Mouse (Mus musculus): ENCODE data around the gene Sesn2. TPM values are rescaled to one million over a fixed set of nuclear protein-coding genes. Genes with fewer than 3 reads are reported as not detected.

The Sesn2 gene
- polyA plus RNA-seq, 1 experiment, result 58.4 TPM

GRCm38 (mm10) chr4:132518066-132518465 is 7.8 kb upstream of the Sesn2 start:
- H3K27ac ChIP-seq (ENCODE audit: insufficient read depth, low read length), result no peak overlapping the region
- 0 out of 2 replicates have a peak, but pooled peaks cover 2% of the 10 kb centered on the region for H3K4me1 ChIP-seq (ENCODE audit: control insufficient read depth, insufficient read depth, low read length)
- H3K4me3 ChIP-seq (ENCODE audit: insufficient read depth, low read length), result no peak overlapping the region
- TF ChIP-seq POLR2A (IDR thresholded peaks at IDR 0.05; ENCODE audit: low read depth, low read length) (no peak), CTCF (IDR thresholded peaks at IDR 0.05; ENCODE audit: borderline replicate concordance, insufficient read depth, low read length) (no peak)

GRCm38 (mm10) chr4:132515369-132516155 is 5.3 kb upstream of the Sesn2 start:
- H3K4me3 ChIP-seq (ENCODE audit: insufficient read depth, low read length), result peak overlapping the region; percentile 41
- 0 out of 2 replicates have a peak, but pooled peaks cover 2% of the 10 kb centered on the region for H3K4me1 ChIP-seq (ENCODE audit: control insufficient read depth, insufficient read depth, low read length)
- H3K27ac ChIP-seq (ENCODE audit: insufficient read depth, low read length), result peak overlapping the region; percentile 100
- TF ChIP-seq CTCF (IDR thresholded peaks at IDR 0.05; ENCODE audit: borderline replicate concordance, insufficient read depth, low read length) (no peak), POLR2A (IDR thresholded peaks at IDR 0.05; ENCODE audit: low read depth, low read length) (peak; percentile 92)

DNA sequence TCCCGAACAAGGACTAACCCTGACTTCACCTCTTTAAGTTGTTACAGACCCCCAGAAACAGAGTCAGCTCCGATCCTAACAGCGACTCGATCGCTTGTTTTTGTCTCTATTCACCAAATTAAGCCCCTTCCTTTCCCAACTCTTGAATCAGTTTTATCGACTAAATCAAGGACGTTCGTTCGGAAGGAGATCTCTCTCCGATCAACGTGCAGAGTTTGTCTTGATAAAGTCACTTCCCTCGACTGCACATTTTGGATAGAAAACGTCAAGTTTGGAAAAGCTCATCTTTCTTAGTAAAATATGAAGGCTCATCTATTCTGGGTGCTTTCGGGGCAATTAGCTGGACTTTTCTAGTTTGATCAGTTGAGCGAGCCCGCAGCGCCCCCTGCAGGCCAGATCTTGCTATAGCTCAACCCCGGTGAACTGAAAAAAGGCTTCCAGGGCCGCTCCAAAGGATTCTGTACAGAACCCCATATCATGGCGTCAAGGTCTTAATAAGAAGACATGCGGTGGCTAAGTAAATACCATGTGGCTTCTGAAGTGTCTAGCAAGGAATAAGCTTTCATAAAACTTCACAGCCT is 4.3 kb upstream of the Sesn2 start:
- Histone ChIP-seq H3K4me1 (ENCODE audit: control insufficient read depth, insufficient read depth, low read length) (0 out of 2 replicates have a peak, but pooled peaks cover 2% of the 10 kb centered on the region), H3K27ac (ENCODE audit: insufficient read depth, low read length) (peak overlapping the region; percentile 100), H3K4me3 (ENCODE audit: insufficient read depth, low read length) (peak overlapping the region; percentile 43)
- 0 out of 2 replicates have a peak, but pooled peaks have one; percentile 37 for TF ChIP-seq CTCF (IDR thresholded peaks at IDR 0.05; ENCODE audit: borderline replicate concordance, insufficient read depth, low read length)
- peak; percentile 56; the same call in 1 of the 2 replicates for TF ChIP-seq POLR2A (IDR thresholded peaks at IDR 0.05; ENCODE audit: low read depth, low read length)

- TF ChIP-seq CTCF (IDR thresholded peaks at IDR 0.05; ENCODE audit: borderline replicate concordance, insufficient read depth, low read length) (no peak), POLR2A (IDR thresholded peaks at IDR 0.05; ENCODE audit: low read depth, low read length) (peak; percentile 79)
- H3K27ac ChIP-seq (ENCODE audit: insufficient read depth, low read length), result peak overlapping the region; percentile 100
- no peak overlapping the region for H3K4me3 ChIP-seq (ENCODE audit: insufficient read depth, low read length)
- H3K4me1 ChIP-seq (ENCODE audit: control insufficient read depth, insufficient read depth, low read length), result 0 out of 2 replicates have a peak, but pooled peaks cover 2% of the 10 kb centered on the region
Measured at GRCm38 (mm10) chr4:132513395-132514273, 3.3 kb upstream of the Sesn2 start.

GRCm38 (mm10) chr4:132512080-132512479 is 1.8 kb upstream of the Sesn2 start:
- Histone ChIP-seq H3K27ac (ENCODE audit: insufficient read depth, low read length) (no peak overlapping the region), H3K4me3 (ENCODE audit: insufficient read depth, low read length) (no peak overlapping the region), H3K4me1 (ENCODE audit: control insufficient read depth, insufficient read depth, low read length) (0 out of 2 replicates have a peak, but pooled peaks cover 4% of the 10 kb centered on the region)
- no peak for TF ChIP-seq CTCF (IDR thresholded peaks at IDR 0.05; ENCODE audit: borderline replicate concordance, insufficient read depth, low read length)
- TF ChIP-seq POLR2A (IDR thresholded peaks at IDR 0.05; ENCODE audit: low read depth, low read length), result no peak

DNA sequence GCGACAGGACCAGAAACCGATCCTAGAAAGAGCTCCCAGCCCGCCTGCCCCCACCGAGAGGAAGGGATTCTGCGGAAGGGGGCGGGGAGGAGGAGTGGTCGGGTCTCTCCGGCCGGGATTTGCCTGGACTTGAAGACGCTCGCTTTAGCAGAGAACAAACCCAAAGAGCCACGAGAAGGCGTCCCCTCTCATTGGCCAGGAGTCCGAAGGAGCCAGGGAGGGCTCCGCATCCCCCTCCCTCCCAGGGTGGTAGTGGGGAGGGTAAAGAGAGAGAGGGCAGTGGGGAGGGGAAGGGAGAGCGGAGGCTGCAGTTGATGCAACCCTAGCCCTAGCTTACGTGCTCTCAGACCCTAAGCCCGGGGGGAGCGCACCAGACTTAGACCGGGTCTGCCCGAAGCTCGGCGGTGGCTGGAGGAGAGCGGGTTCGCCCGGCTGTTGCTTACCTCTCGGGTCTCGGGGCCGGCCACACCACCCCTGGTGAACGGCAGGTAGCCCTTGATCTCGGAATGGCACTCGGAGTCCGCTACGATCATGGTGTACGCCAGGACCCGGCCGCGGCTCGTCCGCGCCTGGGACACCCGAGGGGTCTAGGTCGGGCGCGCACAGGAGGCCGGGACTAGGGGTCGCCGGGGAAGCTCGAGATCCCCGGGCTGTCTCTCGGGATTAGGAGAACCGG is 542 bp downstream of the Sesn2 start:
- Histone ChIP-seq H3K27ac (ENCODE audit: insufficient read depth, low read length) (peak overlapping the region; percentile 98), H3K4me3 (ENCODE audit: insufficient read depth, low read length) (peak overlapping the region; percentile 71), H3K4me1 (ENCODE audit: control insufficient read depth, insufficient read depth, low read length) (peaks cover 7% of the 10 kb centered on the region)
- TF ChIP-seq POLR2A (IDR thresholded peaks at IDR 0.05; ENCODE audit: low read depth, low read length) (peak; percentile 86), CTCF (IDR thresholded peaks at IDR 0.05; ENCODE audit: borderline replicate concordance, insufficient read depth, low read length) (no peak)

DNA sequence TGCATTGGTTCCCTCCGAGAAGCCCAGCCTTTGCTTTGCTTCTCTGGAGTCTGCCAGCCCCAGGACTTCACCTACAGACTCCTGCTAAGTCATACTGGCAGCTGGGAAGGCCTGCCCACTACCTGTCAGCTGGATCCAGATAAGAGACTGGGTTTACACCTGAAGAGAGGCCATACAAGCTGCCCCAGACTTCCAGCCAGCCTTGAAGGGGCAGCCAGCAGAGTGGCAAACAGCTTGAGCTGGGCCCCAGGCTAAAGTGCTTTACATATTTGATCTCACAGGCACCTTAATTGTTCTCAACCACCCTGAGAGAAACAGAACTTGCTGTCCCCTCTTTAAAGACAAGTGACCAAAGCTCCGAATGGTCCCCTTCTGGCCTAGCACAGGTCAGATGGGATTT is 3.1 kb downstream of the Sesn2 start:
- peak overlapping the region; percentile 71 for H3K4me3 ChIP-seq (ENCODE audit: insufficient read depth, low read length)
- TF ChIP-seq CTCF (IDR thresholded peaks at IDR 0.05; ENCODE audit: borderline replicate concordance, insufficient read depth, low read length) (no peak), POLR2A (IDR thresholded peaks at IDR 0.05; ENCODE audit: low read depth, low read length) (no peak)
- peaks cover 5% of the 10 kb centered on the region for H3K4me1 ChIP-seq (ENCODE audit: control insufficient read depth, insufficient read depth, low read length)
- no peak overlapping the region for H3K27ac ChIP-seq (ENCODE audit: insufficient read depth, low read length)

DNA sequence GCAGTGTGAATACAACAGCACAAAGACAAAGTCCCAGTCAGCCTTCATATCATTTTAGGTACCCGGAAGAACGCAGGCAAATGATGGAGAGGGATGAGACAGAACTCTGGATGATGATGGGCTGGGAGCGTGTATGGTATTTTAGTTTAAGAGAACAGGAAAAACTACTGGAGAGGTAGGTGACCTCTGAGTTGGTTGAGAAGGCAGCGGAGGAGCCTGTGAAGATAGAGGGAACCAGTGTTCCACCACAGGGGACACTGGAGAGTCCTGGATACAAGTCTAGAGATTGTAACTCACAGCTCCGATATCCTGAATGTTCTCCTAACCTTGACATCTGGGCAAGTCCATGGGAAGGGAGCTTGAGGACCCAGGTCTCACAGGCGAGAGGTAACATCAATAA is 4.1 kb downstream of the Sesn2 start:
- H3K4me1 ChIP-seq (ENCODE audit: control insufficient read depth, insufficient read depth, low read length), result peaks cover 5% of the 10 kb centered on the region
- TF ChIP-seq POLR2A (IDR thresholded peaks at IDR 0.05; ENCODE audit: low read depth, low read length), result no peak
- TF ChIP-seq CTCF (IDR thresholded peaks at IDR 0.05; ENCODE audit: borderline replicate concordance, insufficient read depth, low read length), result no peak
- H3K4me3 ChIP-seq (ENCODE audit: insufficient read depth, low read length), result peak overlapping the region; percentile 71
- H3K27ac ChIP-seq (ENCODE audit: insufficient read depth, low read length), result no peak overlapping the region

DNA sequence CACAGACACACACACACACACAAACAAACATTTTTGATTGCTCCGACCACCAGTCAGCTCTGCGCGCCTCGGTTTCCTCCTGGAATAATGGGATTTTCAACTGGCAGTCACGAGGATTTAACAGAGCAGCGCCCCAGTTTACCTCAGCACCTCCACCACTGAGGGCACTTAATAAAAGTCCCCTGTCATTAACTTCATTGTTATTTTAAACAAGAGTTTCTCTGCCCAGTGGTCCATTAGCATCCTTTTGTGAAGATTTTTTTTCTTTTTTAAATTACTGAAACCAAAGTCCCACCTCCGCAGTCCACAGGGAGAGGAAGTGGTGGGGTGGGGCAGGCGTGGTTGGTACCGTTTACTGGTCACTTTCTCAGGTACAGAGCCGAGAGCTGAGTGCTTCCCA is 4.5 kb downstream of the Sesn2 start:
- no peak overlapping the region for H3K4me3 ChIP-seq (ENCODE audit: insufficient read depth, low read length)
- no peak overlapping the region for H3K27ac ChIP-seq (ENCODE audit: insufficient read depth, low read length)
- H3K4me1 ChIP-seq (ENCODE audit: control insufficient read depth, insufficient read depth, low read length), result peaks cover 5% of the 10 kb centered on the region
- no peak for TF ChIP-seq CTCF (IDR thresholded peaks at IDR 0.05; ENCODE audit: borderline replicate concordance, insufficient read depth, low read length)
- TF ChIP-seq POLR2A (IDR thresholded peaks at IDR 0.05; ENCODE audit: low read depth, low read length), result no peak

All from embryonic fibroblast, embryonic 13.5 days (primary cell).